Mouse (Mus musculus) heart, embryonic 15.5 days (tissue): ENCODE data around the gene Arhgef7. TPM values are rescaled to one million over a fixed set of nuclear protein-coding genes. Genes with fewer than 3 reads are reported as not detected.
A peak's percentile ranks its signal among the peaks of the same experiment; 100 is the strongest.

Source experiments
- ATAC-seq: fragments of 200-750 bp; cut with Nextera tagmentation; replicated peaks from 2 replicates; pipeline ENCODE4 v1.8.0; 2017; ENCODE audit warnings: low read depth, moderate TSS enrichment; ENCODE audit not compliant: insufficient number of reproducible peaks, insufficient read depth, low FRiP score
- H3K27ac ChIP-seq: fragments of 300-500 bp; sonication (generic); 2 replicates; pipeline ENCODE4 v1.5.1; 2015; ENCODE audit warnings: mild to moderate bottlenecking, inconsistent platforms
- H3K27me3 ChIP-seq: fragments of 300-500 bp; sonication (generic); 2 replicates; pipeline ENCODE4 v1.6.1; 2015; ENCODE audit warnings: inconsistent platforms
- H3K36me3 ChIP-seq: fragments of 300-500 bp; sonication (generic); 2 replicates; pipeline ENCODE4 v1.6.1; 2015; ENCODE audit warnings: mild to moderate bottlenecking, inconsistent platforms
- H3K4me1 ChIP-seq: fragments of 300-500 bp; sonication (generic); replicated peaks from 2 replicates; pipeline ENCODE4 v1.6.1; 2015; ENCODE audit warnings: inconsistent platforms
- H3K4me2 ChIP-seq: fragments of 300-500 bp; sonication (generic); 2 replicates; pipeline ENCODE4 v1.6.1; 2015; ENCODE audit warnings: inconsistent platforms, mild to moderate bottlenecking, moderate library complexity
- H3K4me3 ChIP-seq: fragments of 300-500 bp; sonication (generic); 2 replicates; pipeline ENCODE4 v1.5.1; 2015; ENCODE audit warnings: mild to moderate bottlenecking, inconsistent platforms
- H3K9ac ChIP-seq: fragments of 300-500 bp; sonication (generic); 2 replicates; pipeline ENCODE4 v1.6.1; 2015; ENCODE audit warnings: mild to moderate bottlenecking, inconsistent platforms
- H3K9me3 ChIP-seq: fragments of 300-500 bp; sonication (generic); replicated peaks from 2 replicates; pipeline ENCODE4 v1.6.1; 2016; ENCODE audit warnings: inconsistent platforms
- WGBS: fragments of 180-500 bp; shearing (Covaris S2); methylation state at CpG from one replicate; pipeline ENCODE4 v1.1.7; 2015; ENCODE audit warnings: mixed read lengths; 5-methylcytosine and 5-hydroxymethylcytosine counted together
- polyA plus RNA-seq: library from polyadenylated mRNA; unstranded; fragments of >200 nt; fragmentation: Nextera tagmentation; extraction: Ambion mirVana; gene quantifications from 2 replicates; pipeline ENCODE4 v1.2.1, GENCODE M21; 2015

The Arhgef7 gene
- polyA plus RNA-seq, 1 experiment from 2014 or later: 59.9 TPM

DNA sequence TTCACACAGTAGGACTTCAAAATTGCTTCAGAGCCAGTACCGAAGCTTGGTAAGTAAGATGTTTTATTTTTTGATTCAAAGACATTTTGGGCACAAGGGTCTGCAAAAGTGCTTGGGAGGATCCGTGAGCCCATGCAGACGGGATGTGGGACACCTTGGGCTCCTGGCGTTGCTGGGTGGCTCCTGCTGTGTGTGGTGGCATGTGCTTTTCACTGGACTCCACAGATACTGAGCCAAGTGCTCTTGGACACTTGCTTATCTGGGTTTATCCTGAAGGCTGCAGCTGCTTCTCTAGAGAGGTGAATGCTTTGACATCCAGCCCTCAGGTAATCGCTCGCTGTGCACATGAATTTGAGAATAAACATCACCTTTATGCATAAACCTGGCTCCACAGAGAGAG lies 55.1 kb downstream of the Arhgef7 start:
- Histone ChIP-seq H3K9me3 (no peaks in the 10 kb centered on the region), H3K36me3 (peaks cover 39% of the 10 kb centered on the region)

DNA sequence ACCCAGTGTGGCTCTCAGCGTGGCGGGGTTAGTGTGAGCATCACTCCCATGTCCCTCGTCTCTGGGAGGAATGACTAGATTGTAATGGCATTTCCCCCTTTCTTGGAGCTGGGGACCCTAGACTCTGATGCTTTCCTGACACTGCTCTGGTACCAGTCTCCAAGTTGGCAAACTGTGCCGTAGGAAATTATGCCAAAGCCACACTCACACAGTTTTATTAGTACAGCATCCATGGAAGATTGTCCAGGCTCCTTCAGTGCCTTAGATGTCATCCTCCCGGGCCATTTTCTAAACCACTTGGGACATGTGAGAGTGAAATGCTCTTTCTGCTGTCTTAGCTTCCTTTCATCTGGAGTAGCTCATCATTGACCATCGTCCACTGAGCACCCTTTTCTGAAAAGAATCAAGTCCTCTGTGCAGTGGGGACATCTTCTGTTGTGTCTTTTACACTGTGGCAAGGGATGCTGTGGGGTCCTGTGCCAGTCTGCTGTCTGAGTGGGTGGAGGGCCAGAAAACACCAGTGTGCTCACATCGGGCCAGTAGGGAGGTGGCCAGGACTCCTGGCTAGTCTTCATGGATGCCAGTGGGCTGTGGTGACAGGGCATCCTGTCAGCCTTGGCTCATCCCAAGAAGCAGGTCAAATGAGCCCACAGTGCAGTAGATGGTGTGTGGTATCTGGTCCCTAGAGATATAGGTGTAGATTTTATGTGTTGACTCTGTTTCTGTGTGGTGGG lies 56.5 kb downstream of the Arhgef7 start:
- 74% methylated on average over 7 of the region's 7 CpGs for WGBS
- Histone ChIP-seq H3K4me1 (peaks cover 38% of the 10 kb centered on the region), H3K9me3 (no peaks in the 10 kb centered on the region), H3K4me3 (no peak overlapping the region), H3K27me3 (no peaks in the 10 kb centered on the region), H3K36me3 (peaks cover 42% of the 10 kb centered on the region), H3K27ac (no peak overlapping the region), H3K4me2 (no peak overlapping the region), H3K9ac (no peak overlapping the region)
- ATAC-seq: no peak

More for the DNA sequence above, 55.1 kb downstream of the Arhgef7 start:
- 0 out of 2 replicates have a peak overlapping the region, but pooled peaks have one; percentile 31 for H3K4me2 ChIP-seq
- H3K4me3 ChIP-seq: no peak overlapping the region
- WGBS: 87% methylated on average over 6 of the region's 6 CpGs
- no peak overlapping the region for H3K27ac ChIP-seq
- no peak overlapping the region for H3K9ac ChIP-seq
- no peaks in the 10 kb centered on the region for H3K27me3 ChIP-seq
- ATAC-seq: no peak
- peaks cover 52% of the 10 kb centered on the region for H3K4me1 ChIP-seq

DNA sequence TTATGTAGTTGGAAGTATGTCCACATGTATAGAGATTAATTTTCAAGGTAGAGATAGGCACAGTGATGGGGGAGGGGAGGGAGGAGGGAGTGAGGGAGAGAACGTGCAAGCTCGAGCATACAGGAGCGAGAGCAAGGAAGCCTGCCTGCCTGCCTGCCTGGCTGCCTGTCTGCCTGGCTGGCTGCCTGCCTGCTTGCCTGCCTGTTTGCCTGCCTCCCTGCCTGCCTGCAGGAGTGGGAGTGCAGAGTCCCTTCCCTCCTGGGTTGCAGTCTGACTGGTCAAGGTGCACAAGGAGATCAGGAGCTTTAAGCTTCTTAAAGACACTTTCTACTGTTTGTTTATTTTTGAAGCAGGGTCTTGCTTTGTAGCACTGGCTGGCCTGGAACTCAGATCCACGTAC lies 57.6 kb downstream of the Arhgef7 start:
- no peak for ATAC-seq
- Histone ChIP-seq H3K9me3 (no peaks in the 10 kb centered on the region), H3K4me2 (no peak overlapping the region), H3K9ac (no peak overlapping the region), H3K27me3 (no peaks in the 10 kb centered on the region), H3K36me3 (peaks cover 44% of the 10 kb centered on the region), H3K4me3 (no peak overlapping the region), H3K27ac (0 out of 2 replicates have a peak overlapping the region, but pooled peaks have one; percentile 22), H3K4me1 (peaks cover 27% of the 10 kb centered on the region)
- WGBS: 34% methylated on average over 4 of the region's 4 CpGs

GRCm38 (mm10) chr8:11785539-11786046 lies 58.1 kb downstream of the Arhgef7 start:
- Histone ChIP-seq H3K9me3 (no peaks in the 10 kb centered on the region), H3K36me3 (peaks cover 44% of the 10 kb centered on the region), H3K4me1 (peaks cover 24% of the 10 kb centered on the region), H3K4me3 (no peak overlapping the region), H3K4me2 (no peak overlapping the region), H3K27ac (0 out of 2 replicates have a peak overlapping the region, but pooled peaks have one; percentile 22), H3K27me3 (no peaks in the 10 kb centered on the region), H3K9ac (no peak overlapping the region)
- ATAC-seq: no peak
- 52% methylated on average over 9 of the region's 9 CpGs for WGBS

DNA sequence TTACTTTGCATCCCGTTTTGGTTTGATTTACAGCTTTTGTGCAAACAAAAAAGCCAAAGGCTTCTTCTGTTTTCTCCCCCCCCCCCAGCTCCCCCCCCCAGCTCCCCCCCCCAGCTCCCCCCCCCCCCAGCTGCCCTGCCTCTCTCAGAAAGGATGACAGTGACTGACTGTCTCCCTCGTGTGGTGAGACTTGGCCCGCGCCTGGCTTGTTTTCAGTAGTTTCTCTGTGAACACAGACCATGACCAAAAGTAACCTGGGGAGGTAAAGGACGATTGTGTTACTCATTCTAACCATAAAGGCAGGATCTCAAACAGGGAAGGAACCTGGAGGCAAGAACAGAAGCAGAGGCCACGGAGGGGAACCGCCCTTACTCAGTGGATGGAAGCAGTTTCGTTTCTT lies 60.7 kb downstream of the Arhgef7 start:
- H3K36me3 ChIP-seq: peaks cover 41% of the 10 kb centered on the region
- no peak overlapping the region for H3K4me3 ChIP-seq

DNA sequence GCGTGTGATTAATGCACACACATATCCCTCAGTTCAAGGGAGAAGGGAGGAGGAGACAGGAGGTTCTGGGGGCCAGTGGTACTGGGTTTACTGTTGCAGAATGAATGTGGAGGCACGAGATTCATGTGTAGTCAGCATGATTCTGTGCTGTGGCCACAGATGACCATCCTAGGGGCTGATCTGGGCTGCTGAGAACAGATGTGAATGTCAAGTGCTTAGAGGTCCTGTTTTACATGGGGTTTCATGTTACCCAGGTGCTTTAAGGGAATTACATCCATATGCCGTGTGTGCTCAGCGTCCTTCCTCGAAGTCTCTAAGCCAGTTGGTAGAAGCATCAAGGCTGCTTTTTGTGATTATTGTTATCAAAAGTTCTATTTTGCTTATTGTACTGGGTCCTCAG lies 61.6 kb downstream of the Arhgef7 start:
- H3K4me3 ChIP-seq: no peak overlapping the region
- no peaks in the 10 kb centered on the region for H3K9me3 ChIP-seq
- H3K27ac ChIP-seq: no peak overlapping the region
- H3K27me3 ChIP-seq: no peaks in the 10 kb centered on the region
- H3K9ac ChIP-seq: no peak overlapping the region
- ATAC-seq: no peak
- H3K36me3 ChIP-seq: peaks cover 38% of the 10 kb centered on the region
- 85% methylated on average over 5 of the region's 5 CpGs for WGBS
- peaks cover 16% of the 10 kb centered on the region for H3K4me1 ChIP-seq
- no peak overlapping the region for H3K4me2 ChIP-seq

More for the DNA sequence above, 60.7 kb downstream of the Arhgef7 start:
- no peak overlapping the region for H3K4me2 ChIP-seq
- no peak overlapping the region for H3K9ac ChIP-seq
- H3K9me3 ChIP-seq: no peaks in the 10 kb centered on the region
- H3K4me1 ChIP-seq: peaks cover 22% of the 10 kb centered on the region
- no peak for ATAC-seq
- 61% methylated on average over 8 of the region's 8 CpGs for WGBS
- no peak overlapping the region for H3K27ac ChIP-seq
- no peaks in the 10 kb centered on the region for H3K27me3 ChIP-seq

- H3K4me2 ChIP-seq: no peak overlapping the region
- H3K9me3 ChIP-seq: no peaks in the 10 kb centered on the region
- H3K4me1 ChIP-seq: peaks cover 37% of the 10 kb centered on the region
- H3K27me3 ChIP-seq: no peaks in the 10 kb centered on the region
- H3K9ac ChIP-seq: no peak overlapping the region
- ATAC-seq: no peak
- H3K36me3 ChIP-seq: peaks cover 20% of the 10 kb centered on the region
- H3K4me3 ChIP-seq: no peak overlapping the region
- no peak overlapping the region for H3K27ac ChIP-seq
Observed at GRCm38 (mm10) chr8:11794956-11795355, 67.4 kb downstream of the Arhgef7 start.

DNA sequence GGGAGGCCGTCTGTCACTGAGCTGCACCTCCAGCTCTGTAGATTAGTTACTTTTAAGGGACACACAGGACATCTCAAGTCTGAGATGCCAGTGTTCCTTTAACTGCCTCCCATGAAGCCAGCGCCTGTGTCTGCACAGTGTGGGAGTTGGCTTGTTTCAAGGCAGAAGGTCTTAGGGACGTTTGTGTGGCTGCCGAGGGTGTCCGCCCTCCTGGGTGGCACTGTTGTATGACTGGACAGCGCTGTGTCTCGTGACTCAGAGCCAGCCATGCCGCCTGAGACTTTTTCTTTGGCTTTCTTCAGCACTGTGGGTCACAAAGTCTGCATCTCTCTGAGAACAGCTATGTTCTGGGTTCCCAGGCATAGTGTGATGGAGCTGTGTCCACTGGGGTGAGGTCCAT lies 69.6 kb downstream of the Arhgef7 start:
- no peaks in the 10 kb centered on the region for H3K9me3 ChIP-seq
- peaks cover 13% of the 10 kb centered on the region for H3K36me3 ChIP-seq
- no peak overlapping the region for H3K4me3 ChIP-seq
- H3K27me3 ChIP-seq: no peaks in the 10 kb centered on the region
- WGBS: 75% methylated on average over 8 of the region's 8 CpGs
- H3K9ac ChIP-seq: no peak overlapping the region
- peaks cover 38% of the 10 kb centered on the region for H3K4me1 ChIP-seq
- H3K4me2 ChIP-seq: no peak overlapping the region
- no peak for ATAC-seq
- peak overlapping the region; percentile 53; the same call in 1 of the 2 replicates for H3K27ac ChIP-seq

DNA sequence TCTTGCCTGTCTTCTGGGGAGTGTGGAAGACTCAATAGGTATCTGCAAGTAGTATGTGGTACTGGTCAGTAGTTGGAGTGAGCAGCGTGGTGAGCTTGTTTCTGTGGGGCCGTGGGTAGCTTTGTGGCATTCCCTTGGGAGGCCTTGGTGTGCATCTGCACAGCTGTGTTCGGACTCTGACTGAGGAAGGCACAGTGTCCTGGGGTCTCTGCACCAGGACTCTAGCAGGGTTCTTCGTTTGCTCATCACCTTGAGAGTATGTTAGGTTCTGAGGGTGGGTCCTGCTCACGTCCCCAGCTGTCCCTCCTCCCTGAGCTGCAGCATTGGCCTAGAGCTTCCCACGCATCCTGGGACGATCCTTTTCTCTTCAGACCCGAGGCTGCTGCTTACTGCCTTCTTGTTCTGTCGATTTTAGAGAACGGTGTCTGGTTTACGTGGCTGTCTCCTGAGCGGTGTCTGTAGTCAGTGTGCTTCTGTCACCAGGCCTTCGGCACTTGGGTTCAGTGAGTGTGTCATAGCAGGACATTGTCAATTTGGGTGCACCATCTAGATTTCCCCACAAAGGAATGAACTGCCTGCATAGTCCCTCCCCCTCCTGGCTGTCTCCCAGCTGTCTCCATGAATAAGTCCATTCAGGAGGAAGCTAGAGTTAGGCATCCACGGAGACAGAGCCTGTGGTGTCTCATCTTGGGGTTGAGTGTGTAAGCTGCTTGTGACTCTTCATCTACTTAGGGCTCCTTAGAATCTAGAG lies 70.4 kb downstream of the Arhgef7 start:
- no peak overlapping the region for H3K4me3 ChIP-seq

GRCm38 (mm10) chr8:11798480-11798867 lies 71.0 kb downstream of the Arhgef7 start:
- Histone ChIP-seq H3K4me1 (peaks cover 34% of the 10 kb centered on the region), H3K27ac (0 out of 2 replicates have a peak overlapping the region, but pooled peaks have one; percentile 53), H3K9me3 (no peaks in the 10 kb centered on the region), H3K27me3 (no peaks in the 10 kb centered on the region), H3K4me3 (no peak overlapping the region), H3K4me2 (no peak overlapping the region), H3K36me3 (no peaks in the 10 kb centered on the region; the same call in 1 of the 2 replicates), H3K9ac (no peak overlapping the region)
- WGBS: 81% methylated on average over 4 of the region's 4 CpGs
- no peak for ATAC-seq

More for the DNA sequence above, 70.4 kb downstream of the Arhgef7 start:
- WGBS: 55% methylated on average over 14 of the region's 14 CpGs
- Histone ChIP-seq H3K9ac (no peak overlapping the region), H3K9me3 (no peaks in the 10 kb centered on the region), H3K27ac (peak overlapping the region; percentile 53), H3K27me3 (no peaks in the 10 kb centered on the region), H3K4me1 (peaks cover 34% of the 10 kb centered on the region), H3K36me3 (peaks cover 5% of the 10 kb centered on the region), H3K4me2 (no peak overlapping the region)
- ATAC-seq: peak; percentile 52; the same call in 1 of the 2 replicates

GRCm38 (mm10) chr8:11799098-11799497 lies 71.6 kb downstream of the Arhgef7 start:
- Histone ChIP-seq H3K9ac (no peak overlapping the region), H3K4me2 (no peak overlapping the region), H3K27me3 (no peaks in the 10 kb centered on the region), H3K4me1 (peaks cover 34% of the 10 kb centered on the region), H3K9me3 (no peaks in the 10 kb centered on the region), H3K27ac (no peak overlapping the region), H3K36me3 (peaks cover under 1% of the 10 kb centered on the region; the same call in 1 of the 2 replicates), H3K4me3 (no peak overlapping the region)
- WGBS: 93% methylated on average over 3 of the region's 3 CpGs
- ATAC-seq: no peak
